Mouse (Mus musculus) cerebellum, postnatal 10 days (tissue): Measurements from ENCODE around the gene Olfr96.
A peak's percentile ranks its signal among the peaks of the same experiment; 100 is the strongest.
"Not testable (repeated sequence)": the region's sequence is repeated elsewhere in the genome, so short reads cannot be mapped to it uniquely, and the experiment has no call there.

Experiments used
- DNase-seq, 2 experiments: peaks; one replicate each; pipeline ENCODE4 v3.0.0; 2021; ENCODE audit warnings: mixed read lengths in 2 of 2

Gene Olfr96

DNA sequence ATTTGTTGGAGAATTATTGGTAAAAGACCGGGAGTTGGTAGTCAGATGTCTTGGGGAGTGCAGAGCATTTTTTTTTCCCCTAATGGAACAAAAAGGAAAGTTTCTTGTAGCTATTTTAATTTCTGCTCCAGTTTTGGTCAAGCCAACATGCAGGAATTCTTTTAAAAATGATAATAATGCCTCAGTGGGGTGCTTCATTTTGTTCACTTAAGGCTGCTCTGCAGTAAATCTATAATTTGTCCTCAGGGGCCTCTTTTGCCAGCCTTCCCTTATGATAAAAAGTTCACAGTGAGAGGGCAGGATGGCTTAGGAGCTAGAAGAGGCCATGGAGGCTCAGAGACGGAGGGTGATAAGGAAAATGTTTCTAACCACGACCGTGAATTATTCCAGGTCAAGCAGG is at the start of gene Olfr96:
Gene Olfr96 (plus strand): TSS at position 301 of the 400 bp plus-strand sequence.
- DNase-seq = no peak

DNA sequence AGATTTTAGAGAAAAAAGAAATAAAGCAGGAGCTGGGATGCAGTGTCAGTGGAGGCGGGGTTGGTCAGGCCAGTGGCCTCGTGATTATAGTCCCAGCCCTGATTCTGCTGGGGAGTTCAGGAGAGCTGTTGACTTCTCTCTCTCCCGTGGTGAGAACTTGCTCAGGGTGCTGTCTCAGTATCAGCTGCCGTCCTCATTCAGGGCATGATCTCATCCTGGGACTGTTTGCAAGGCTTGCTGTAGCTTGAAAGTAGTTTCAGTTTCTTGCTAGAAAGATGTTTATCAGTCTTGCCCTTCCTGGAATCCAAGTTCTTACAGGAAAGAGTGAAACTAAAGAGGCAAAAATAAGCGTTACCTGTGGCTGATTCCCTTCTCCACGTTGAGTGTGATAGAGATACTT is 34.5 kb upstream of the Olfr96 start:
- no peak for DNase-seq

DNA sequence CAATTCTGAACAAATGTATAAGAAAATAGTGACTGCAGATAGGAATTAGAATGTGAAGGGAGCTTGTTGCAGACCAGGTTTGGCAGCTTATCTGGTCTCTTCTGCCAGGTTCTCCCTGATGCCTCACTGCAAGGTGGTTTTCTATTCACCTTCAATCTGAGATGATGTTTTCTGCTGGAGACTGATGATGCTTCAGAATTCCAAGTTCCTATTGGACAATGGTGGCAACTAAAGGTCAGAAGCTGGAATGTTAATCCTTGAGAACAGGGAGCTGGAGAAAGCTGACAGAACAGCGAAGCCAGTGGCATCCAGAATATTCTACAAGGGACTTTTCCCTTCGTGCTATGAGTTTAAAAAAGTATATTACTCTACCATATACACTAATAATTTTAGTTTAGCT is 29.2 kb upstream of the Olfr96 start:
- peak; percentile 75 to 80 for DNase-seq

DNA sequence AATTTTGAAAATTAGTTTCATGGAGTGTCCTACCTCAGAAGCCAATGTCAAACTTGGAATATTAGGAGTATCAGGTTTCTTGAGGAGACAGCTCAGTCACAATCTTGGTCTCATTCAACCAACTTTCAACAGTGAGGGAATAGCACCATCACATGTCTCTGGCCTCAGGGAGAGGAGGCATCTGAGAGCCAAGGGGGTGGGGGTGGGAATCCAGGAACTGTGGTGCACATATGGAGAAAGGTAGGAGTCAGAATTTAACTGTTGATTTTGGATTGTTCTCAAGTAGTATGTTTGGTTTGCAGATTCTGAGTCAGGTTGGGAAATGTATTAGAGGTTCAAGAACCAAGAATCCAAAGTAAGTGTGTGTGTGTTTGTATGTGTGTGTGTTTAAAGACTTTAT is 26.9 kb upstream of the Olfr96 start:
- DNase-seq = no peak

DNA sequence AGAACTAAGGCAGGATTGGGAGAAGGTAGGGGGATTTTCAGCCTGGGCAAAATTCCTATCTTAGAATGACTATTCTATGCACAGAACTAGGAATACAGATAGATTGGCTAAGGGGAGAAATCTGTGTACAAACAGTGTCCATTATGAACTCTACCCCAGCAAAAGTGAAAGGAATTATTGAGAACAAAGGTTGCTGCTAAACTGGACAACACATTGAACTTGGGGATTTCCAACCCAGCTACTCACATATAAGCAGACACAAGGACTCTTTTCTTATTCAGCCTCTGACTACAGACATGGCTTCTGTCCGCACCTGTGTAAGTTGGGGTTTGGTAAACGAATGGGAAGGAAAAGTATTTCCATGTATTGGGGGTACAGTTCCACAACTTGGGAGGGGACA is 26.3 kb upstream of the Olfr96 start, which contains the start of gene Ubd:
Gene Ubd (plus strand): TSS at position 237 of the 400 bp plus-strand sequence.
- DNase-seq = no peak

DNA sequence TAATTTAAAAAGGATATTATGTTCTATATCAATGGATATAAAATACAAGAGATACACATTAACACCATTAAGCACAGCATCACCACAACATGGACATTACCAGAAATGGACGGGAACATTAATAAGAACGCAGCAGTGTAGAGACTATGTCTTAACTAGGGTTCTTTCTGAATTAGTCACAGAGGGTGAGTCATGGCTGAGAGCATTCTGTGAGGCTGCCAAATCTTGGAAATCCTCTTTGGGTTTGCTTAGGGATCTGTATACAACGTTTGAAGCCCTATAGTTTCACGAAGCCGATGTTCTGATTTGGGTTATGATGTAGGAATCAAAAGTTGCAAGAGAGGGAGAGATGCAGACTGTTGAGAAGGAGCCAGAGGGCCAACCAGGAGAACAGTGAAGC is 25.2 kb upstream of the Olfr96 start:
- DNase-seq = no peak

DNA sequence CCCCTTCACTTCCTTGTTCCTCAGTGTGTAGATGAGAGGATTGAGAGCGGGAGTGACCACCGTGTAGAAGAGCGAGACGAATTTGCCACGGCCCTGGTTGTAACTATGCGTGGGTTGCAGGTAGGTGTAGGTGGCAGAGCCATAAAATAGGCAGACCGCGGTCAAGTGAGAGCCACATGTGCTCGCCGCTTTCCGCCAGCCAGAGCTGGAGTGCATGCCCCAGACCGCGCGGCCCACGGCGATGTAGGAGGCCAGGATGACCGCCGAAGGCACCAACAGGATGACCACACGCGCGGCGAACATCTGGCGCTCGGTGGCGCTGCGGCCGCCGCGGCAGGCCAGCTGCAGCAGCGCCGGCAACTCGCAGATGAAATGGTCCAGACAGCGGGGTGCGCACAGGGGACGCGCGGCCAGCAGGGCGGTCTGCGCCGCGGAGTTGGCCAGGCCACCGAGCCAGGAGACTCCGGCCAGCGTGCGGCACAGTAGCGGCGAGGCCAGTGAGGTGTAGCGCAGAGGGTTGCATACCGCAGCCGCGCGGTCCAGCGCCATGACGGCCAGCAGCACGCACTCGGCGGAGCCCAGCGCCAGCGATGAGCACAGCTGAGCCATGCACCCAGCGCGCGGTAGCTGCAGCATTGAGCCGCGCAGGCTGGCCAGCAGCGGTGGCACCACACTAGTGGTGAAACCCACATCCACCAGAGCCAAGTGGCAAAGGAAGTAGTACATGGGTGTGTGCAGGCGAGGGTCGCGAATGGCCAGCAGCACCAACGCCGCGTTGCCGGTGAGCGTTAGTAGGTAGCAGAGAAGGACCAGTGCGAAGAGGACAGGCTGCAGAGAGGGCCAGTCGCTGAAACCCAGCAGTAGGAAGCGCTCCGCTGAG is 22.9 kb upstream of the Olfr96 start:
- peak; percentile 62 to 64 for DNase-seq

DNA sequence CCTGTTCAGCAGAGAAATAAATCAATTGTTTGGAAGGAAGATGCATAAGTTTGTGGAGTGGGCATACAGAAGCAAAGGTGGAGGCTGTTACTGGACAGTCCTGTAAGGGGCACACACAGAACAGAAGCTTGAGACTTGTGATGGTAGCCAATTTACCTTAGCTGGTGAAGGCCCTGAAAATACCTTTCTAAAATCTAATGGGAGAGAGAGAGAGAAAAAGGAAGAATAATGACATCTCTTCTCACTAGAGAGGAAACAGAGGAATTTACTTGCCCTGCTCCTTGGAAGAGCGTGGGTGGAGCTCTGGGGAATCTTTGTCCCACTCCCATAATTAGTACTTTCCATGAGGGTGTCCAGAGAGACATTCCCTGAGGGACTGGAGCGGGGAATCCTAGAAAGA is 19.1 kb upstream of the Olfr96 start, which contains the start of gene Olfr94:
Gene Olfr94 (minus strand): TSS at position 101 of the 400 bp plus-strand sequence.
- no peak for DNase-seq

DNA sequence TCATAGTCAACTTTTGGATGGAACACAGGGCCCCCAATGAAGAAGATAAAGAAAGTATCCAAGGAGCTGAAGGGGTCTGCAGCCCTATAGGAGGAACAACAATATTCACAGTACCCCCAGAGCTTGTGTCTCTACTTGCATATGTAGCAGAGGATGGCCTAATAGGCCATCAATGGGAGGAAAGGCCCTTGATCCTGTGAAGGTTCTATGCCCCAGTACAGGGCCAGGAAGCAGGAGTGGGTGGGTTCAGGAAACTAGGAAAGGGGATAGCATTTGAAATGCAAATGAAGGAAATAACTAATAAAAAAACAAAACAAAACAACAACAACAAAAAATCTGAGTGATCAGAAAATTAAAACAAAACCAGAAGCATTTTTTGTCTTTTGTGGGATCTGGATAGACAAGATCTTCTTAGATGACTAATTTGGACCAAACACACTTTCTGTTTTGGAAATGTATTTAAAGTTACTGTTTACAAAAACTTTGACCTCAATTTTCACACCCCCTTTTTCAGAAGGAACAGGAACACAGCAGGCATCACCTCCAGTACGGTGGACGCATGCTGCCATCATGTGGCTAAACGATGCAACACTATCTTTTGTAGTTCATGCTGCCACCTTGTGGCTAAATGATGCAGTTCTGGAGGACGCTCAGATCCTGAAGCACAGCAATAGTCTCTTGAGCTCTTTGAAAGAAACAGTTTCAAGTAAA is 16.6 kb upstream of the Olfr96 start:
- peak; percentile 87 to 92 for DNase-seq

DNA sequence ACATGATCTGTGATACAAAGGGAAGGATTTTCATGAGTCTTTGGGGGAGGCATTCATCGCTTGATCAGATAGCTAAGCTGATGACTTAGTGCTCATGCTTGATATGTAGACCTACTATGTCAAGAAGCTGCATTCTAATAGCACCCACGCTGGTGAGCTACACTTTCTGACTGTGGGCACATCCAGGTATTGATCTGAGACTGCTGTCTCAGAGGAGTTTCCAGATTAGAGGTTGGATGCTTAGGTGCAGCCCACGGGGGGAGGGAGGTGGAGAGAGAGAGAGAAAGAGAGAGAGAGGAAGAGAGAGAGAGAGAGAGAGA is 16.1 kb upstream of the Olfr96 start:
- DNase-seq = no peak

DNA sequence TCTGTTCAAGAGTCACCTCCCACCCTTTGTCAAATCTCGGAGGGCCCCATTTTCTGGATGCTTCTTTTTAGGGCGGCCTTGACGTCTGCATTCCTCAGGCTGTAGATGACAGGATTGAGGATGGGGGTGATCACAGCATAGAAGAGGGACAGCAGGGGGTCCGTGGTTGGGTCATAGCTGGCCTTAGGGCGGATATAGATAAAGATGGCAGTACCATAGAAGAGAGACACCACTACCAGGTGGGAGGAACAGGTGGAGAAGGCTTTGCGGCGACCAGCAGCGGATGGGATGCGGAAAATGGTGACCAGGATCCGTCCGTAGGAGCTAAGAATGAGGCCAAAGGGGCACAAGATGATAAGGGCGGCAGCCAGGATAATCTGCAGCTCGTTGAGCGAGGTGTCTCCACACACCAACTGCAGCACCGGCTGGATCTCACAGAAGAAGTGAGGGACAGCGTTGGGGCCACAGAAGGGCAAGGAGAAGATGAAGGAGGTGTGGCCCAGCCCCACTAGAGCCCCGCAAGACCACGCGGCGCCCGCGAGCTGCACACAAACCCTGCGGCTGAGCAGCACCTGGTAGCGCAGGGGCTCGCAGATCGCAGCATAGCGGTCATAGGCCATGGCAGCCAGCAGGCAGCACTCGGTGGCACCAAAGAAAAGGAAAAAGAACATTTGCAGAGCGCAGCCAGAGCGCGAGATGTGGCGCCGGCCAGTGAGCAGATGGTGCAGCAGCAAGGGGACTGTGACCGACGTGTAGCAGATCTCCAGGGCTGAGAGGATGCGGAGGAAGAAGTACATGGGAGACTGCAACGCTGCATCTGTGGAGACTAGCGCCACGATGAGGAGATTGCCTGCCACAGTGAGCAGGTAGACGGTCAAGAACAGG is 8.8 kb upstream of the Olfr96 start:
- peak; percentile 49 to 56 for DNase-seq

DNA sequence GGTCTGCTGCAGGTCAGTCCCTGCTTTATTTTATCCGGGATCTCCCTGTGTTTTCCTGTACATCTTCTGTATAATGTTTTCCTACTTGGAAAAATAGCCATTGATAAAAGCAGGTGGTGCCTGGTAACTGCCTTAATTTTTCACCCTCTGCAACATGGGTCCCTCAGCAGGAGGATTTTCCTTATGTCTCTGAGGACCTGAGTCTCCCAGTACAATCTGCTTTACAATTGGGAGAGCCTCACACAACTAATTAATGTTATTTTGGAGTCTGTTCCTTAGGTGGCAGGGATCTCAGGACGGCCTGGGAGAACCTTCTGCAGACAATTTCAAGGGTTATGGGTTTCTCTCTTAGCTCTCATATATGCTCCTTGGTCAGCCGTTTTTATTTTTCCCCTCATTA is 6.9 kb upstream of the Olfr96 start, which contains the start of gene Olfr95:
Gene Olfr95 (minus strand): TSS at position 101 of the 400 bp plus-strand sequence.
- no peak for DNase-seq

DNA sequence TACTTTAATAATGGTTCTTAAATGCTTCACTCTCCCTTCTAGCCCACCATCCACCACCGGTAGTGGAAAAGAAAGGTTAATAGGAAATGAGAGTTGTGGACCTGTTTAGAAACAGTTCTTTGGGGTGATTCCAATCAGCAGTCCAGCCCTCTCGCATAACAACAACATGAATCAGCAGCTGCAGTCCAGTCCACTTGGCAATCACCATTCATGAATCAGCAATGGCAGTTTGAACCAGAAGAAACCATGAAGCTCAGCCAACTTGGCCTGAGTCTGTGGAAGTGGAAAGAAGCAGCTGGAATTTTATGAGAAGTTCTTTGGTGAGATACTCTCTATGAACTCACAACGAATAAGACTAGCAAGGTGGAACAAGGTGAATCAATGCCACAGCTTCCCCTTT is 1.5 kb upstream of the Olfr96 start:
- DNase-seq = no peak

DNA sequence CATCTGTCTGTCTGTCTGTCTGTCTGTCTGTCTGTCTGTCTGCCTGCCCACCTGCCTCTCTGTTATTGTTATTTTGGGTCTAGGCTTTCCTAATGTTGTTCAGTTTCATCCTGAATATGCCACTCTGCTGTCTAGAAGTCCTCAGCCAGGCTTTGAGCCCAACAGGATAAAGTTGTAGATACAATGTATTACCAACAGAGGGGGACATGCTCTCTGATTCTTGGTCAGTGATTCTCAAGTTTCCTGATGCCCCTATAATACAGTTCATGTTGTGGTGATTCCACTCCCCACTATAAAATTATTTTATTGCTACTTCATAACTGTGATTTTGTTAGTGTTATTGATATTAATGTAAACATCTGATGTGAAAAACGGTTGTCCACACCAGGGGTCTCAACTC is 1.9 kb downstream of the Olfr96 start:
- no peak for DNase-seq

DNA sequence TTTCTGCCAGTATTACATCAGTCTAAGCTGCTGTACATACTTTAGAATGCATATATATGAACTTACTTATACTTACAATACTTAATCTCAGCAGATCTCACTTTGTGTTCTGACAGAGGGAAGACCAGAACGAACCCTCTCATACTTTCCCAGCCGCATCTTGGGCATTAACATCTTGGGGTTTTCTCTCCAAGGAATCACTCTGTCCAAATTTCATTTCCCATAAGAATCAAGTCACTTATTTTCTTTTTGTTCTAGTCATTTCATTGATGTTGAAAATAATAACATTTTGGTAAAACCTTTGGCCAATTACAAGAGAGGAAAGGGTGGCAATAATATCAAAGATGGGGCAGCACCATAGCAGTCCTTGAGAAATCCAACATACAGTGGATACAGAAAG is 17.3 kb downstream of the Olfr96 start, which contains the start of gene Olfr97:
Gene Olfr97 (minus strand): TSS at position 101 of the 400 bp plus-strand sequence.
- not testable (repeated sequence) for DNase-seq

DNA sequence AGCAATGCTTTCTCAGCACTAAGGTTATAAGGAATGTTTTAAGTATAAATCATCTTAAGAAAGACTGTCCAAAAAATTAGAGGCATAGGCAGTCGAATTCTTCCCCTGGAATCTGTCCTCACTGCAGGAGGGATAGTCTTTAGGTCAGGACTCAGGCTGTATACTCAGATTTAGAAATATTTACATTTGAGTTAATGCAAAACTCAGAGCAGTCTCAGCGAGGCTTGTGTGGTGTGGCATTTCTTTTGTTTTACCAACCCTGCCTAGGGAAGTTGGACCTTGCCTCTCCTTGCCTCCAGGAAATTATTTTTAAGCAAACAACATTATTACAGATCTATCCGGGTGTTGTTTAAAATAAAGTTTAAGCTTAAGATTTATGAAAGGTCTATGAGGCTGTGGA is 22.3 kb downstream of the Olfr96 start:
- no peak for DNase-seq

DNA sequence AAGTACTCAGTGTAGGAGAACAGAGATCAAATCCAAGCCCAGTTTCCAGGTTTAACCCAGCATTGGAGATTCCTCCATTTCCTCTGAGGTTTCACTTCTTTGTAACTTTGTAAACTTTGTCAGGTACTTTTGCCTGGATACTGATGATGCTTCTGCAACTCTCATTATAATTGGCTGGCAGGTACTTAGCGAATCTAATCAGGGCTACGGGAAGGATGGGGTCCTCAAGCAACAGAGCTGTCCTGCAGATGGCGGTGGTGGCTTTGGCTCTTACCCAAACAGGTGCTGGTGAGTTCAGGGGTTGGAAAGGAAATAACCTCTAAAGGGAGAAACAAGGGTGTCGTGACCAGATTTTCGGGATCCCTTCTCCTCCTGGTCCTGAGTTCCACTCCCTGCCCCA is 26.8 kb downstream of the Olfr96 start:
- DNase-seq = peak; percentile 28 to 33

DNA sequence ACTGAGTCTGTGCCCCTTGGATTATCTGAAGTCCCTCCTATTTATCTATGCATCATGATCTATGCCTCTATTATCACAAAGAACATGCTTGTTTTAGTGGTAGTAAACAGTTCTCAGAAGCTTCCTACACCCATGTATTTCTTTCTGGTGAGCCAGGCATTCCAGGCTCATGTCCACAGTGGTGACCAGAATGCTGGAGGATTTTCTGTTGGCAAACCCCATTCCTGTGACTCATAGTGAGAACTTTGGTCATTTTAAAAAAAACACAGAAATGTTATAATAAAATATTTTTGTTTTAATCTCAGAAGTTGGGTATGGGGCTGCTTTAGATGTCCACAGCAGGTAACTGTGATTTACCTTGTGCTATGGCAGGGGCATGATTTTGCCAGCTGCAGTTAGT is 29.5 kb downstream of the Olfr96 start:
- no peak for DNase-seq

DNA sequence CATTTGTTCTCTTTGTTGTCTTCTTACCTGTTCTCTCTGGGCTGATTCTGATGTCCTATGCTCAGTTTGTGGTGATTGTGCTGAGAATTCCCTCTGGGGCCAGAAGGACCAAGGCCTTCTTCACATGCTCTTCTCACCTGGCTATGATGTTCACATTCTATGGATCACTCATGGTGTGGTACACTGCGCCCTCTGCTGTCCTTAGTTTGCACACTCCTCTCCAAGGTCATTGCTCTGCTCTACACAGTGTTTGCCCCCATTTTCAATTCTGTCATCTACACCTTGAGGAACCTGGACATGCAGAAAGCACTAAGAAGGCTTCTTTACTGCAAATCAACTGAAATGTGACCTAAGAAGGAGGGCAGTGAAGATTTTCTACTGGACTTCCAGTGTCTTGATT is 30.6 kb downstream of the Olfr96 start:
- peak; percentile 23 to 32 for DNase-seq

DNA sequence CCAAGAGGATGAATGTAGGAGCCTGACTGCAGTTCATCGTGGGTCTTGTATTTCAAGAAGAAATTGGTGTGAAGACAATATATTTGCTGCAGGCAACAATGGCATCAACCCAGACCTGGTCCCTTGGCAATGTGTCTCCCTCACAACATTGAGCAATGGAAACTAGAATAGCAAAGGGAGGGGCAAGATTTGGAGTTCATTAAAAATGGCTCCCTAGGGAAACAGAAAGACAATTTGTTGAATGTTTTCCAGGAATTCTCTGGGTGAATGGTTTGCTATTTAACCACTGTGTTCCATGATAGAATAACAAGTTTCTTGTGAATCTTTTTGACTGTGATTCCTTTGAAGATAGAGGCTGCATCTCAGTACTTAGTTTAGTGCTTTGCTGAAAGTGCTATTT is 43.7 kb downstream of the Olfr96 start, which contains the start of gene Olfr98:
Gene Olfr98 (minus strand): TSS at position 124 of the 400 bp plus-strand sequence.
- no peak for DNase-seq

DNA sequence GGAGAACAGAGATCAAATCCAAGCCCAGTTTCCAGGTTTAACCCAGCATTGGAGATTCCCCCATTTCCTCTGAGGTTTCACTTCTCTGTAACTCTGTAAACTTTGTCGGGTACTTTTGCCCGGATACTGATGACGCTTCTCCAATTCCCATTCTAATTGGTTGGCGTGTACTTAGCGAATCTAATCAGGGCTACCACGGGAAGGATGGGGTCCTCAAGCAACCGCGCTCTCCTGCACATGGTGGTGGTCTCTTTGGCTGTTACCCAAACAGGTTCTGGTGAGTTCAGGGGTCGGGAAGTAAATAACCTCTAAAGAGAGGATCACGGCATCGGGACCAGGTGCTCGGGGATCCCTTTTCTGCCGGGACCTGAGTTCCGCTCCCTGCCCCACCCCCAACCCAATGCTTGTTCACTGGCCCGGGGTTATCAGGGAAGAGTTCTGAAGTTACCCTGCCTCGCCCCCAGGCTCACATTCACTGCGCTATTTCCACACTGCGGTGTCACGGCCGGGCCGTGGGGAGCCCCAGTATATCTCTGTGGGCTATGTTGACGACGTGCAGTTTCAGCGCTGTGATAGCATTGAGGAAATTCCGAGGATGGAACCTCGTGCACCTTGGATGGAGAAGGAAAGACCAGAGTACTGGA is 50.2 kb downstream of the Olfr96 start, which contains the start of gene H2-M3:
Gene H2-M3 (plus strand): TSS at position 163 of the 644 bp plus-strand sequence.
- peak; percentile 89 to 91 for DNase-seq

DNA sequence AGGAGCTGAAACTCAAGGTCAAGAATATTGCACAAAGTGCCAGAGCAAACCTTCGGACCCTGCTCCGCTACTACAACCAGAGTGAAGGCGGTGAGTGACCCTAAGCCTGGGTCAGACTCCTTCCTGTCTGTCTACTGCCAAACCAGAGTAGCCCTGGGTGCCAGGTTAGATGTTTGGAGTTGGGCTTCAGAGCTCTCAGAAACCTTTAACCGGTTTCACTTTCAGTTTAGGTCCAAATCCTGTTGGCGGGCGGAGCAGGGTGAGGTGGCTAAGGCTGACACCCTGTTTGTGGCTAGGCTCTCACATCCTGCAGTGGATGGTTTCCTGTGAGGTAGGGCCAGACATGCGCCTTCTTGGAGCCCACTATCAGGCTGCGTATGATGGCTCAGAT is 50.8 kb downstream of the Olfr96 start:
- DNase-seq = peak in 1 of 2 experiments; percentile 8
